27 mouse cellular contexts compared by ENCODE assay signal in the genomic region with DNA sequence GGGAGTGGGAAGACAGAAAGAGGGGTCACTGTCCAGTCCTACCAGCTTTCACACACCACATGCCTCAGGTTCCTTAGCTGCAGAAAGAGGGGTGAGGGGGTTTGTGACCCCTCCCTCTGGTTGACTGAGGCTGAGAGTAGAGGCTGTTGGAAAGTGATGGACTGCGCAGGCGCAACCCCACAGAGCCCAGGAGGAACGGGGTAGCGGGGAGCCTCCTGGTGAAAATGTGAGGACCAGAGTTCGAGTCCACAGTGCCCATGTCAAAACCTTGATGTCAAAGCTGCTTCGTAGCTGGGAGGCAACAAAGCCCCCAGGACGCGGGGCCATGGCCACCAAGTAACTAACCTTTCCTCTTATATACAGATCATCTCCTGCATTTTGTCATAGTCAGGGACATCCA. TPM values are rescaled to one million over a fixed set of nuclear protein-coding genes. Genes with fewer than 3 reads are reported as not detected.
DNase-seq lines count a peak whose midpoint lies in the region; ATAC-seq lines count a peak whose summit lies in the region.
"Had no signal": no experiment of that assay in that cellular context is flagged by ENCODE, and none has a peak within 500 bp of the region (broad histone marks: within the 10 kb centered on the region; RNA-seq: fewer than 3 reads in every experiment).

No protein-coding gene starts in this region.

- no peak overlapping the region for H3K9ac ChIP-seq in forebrain, embryonic 11.5 days (ENCODE audit: low read length)
- H3K9ac ChIP-seq in forebrain, embryonic 15.5 days (replicated peaks), result no peak overlapping the region
- H3K9ac ChIP-seq: embryonic facial prominence, embryonic 13.5 days; heart, embryonic 15.5 days; intestine, embryonic 15.5 days; limb, embryonic 12.5 days; liver, embryonic 12.5 days; midbrain, embryonic 13.5 days; neural tube, embryonic 13.5 days; stomach, embryonic 15.5 days had no signal

- no peak for ATAC-seq in forebrain, embryonic 11.5 days (replicated peaks; ENCODE audit: low FRiP score)
- ATAC-seq in forebrain, embryonic 15.5 days (replicated peaks), result no peak
- ATAC-seq: forebrain, embryonic 16.5 days; hindbrain, embryonic 16.5 days; intestine, embryonic 15.5 days; midbrain, embryonic 13.5 days had no signal

- no peaks in the 10 kb centered on the region for H3K4me1 ChIP-seq in forebrain, embryonic 11.5 days (replicated peaks; ENCODE audit: control insufficient read depth, insufficient read depth, low read length)
- H3K4me1 ChIP-seq in forebrain, embryonic 15.5 days, result no peaks in the 10 kb centered on the region
- H3K4me1 ChIP-seq: midbrain, embryonic 13.5 days; neural tube, embryonic 13.5 days had no signal

- 82% methylated on average over 8 of the region's 8 CpGs for WGBS in forebrain, embryonic 11.5 days
- 83% methylated on average over 8 of the region's 8 CpGs for WGBS in forebrain, embryonic 15.5 days

- peaks cover 65% of the 10 kb centered on the region for H3K27me3 ChIP-seq in forebrain, embryonic 11.5 days (ENCODE audit: control insufficient read depth, insufficient read depth, low read length)
- peaks cover 61% of the 10 kb centered on the region for H3K27me3 ChIP-seq in forebrain, embryonic 15.5 days

- no peak overlapping the region for H3K27ac ChIP-seq in forebrain, embryonic 11.5 days (ENCODE audit: low read depth, low read length)
- no peak overlapping the region for H3K27ac ChIP-seq in forebrain, embryonic 15.5 days (replicated peaks)
- H3K27ac ChIP-seq: embryonic facial prominence, embryonic 13.5 days; heart, embryonic 15.5 days; hindbrain, embryonic 10.5 days; intestine, embryonic 15.5 days; limb, embryonic 12.5 days; liver, embryonic 12.5 days; midbrain, embryonic 13.5 days; neural tube, embryonic 13.5 days; stomach, embryonic 15.5 days had no signal

- no peak overlapping the region for H3K4me3 ChIP-seq in forebrain, embryonic 11.5 days (ENCODE audit: low read depth, low read length)
- no peak overlapping the region for H3K4me3 ChIP-seq in forebrain, embryonic 15.5 days
- H3K4me3 ChIP-seq: embryonic facial prominence, embryonic 13.5 days; erythroblast, embryonic 14.5 days; heart, embryonic 15.5 days; hindbrain, embryonic 10.5 days; intestine, embryonic 15.5 days; limb, embryonic 12.5 days; liver, embryonic 12.5 days; midbrain, embryonic 13.5 days; neural tube, embryonic 13.5 days; stomach, embryonic 15.5 days had no signal

- no peaks in the 10 kb centered on the region for H3K9me3 ChIP-seq in forebrain, embryonic 11.5 days (ENCODE audit: control insufficient read depth, low read length)
- H3K9me3 ChIP-seq in forebrain, embryonic 15.5 days, result no peaks in the 10 kb centered on the region
- H3K9me3 ChIP-seq: embryonic facial prominence, embryonic 13.5 days; heart, embryonic 15.5 days; hindbrain, embryonic 10.5 days; intestine, embryonic 15.5 days; limb, embryonic 12.5 days; liver, embryonic 12.5 days; midbrain, embryonic 13.5 days; neural tube, embryonic 13.5 days; stomach, embryonic 15.5 days had no signal

- H3K4me2 ChIP-seq in forebrain, embryonic 11.5 days (ENCODE audit: low read depth, low read length, severe bottlenecking), result no peak overlapping the region
- no peak overlapping the region for H3K4me2 ChIP-seq in forebrain, embryonic 15.5 days (replicated peaks)
- H3K4me2 ChIP-seq: embryonic facial prominence, embryonic 13.5 days; heart, embryonic 15.5 days; intestine, embryonic 15.5 days; limb, embryonic 12.5 days; liver, embryonic 12.5 days; midbrain, embryonic 13.5 days; neural tube, embryonic 13.5 days; stomach, embryonic 15.5 days had no signal

- peak; percentile 50 for DNase-seq in forebrain, embryonic 11.5 days (ENCODE audit: low spot score)
- peak; percentile 6 to 16 for DNase-seq in layer of hippocampus, postnatal 10 days (ENCODE audit: low spot score in 2 of 2)
- no peak for DNase-seq in layer of hippocampus, adult 9-11 months
- peak; percentile 4 for DNase-seq in right cerebral cortex, adult 18-20 months
- no peak for DNase-seq in right cerebral cortex, postnatal 25 days
- DNase-seq in right cerebral cortex, postnatal 4 days, result peak; percentile 4
- DNase-seq in heart, postnatal 25 days (ENCODE audit: low spot score), result no peak
- DNase-seq: adrenal gland, postnatal 10 days; cerebellum, adult 18-20 months; embryo, embryonic 11 days; kidney, adult 9 months; kidney, postnatal 14 days; lung, adult 18-20 months; lung, postnatal 10 days had no signal

- intact Hi-C loops in heart, postnatal 25 days (cut with DNase I), result no loop called here

- no peaks in the 10 kb centered on the region for H3K36me3 ChIP-seq in forebrain, embryonic 11.5 days (ENCODE audit: control insufficient read depth, insufficient read depth, low read length)
- no peaks in the 10 kb centered on the region; the same call in 1 of the 2 replicates for H3K36me3 ChIP-seq in forebrain, embryonic 15.5 days
- H3K36me3 ChIP-seq: embryonic facial prominence, embryonic 13.5 days; heart, embryonic 15.5 days; hindbrain, embryonic 10.5 days; intestine, embryonic 15.5 days; limb, embryonic 12.5 days; liver, embryonic 12.5 days; stomach, embryonic 15.5 days had no signal

RNA-seq across cellular contexts. Expression of a gene that starts 2.2 kb away (rescaled TPM):
- 10.5 and 10.8 TPM in 2 replicates for polyA plus RNA-seq in forebrain, embryonic 11.5 days (2014; fragmentation: Nextera tagmentation; extraction: Ambion mirVana)
- polyA plus RNA-seq in forebrain, embryonic 15.5 days (2015; fragmentation: Nextera tagmentation; extraction: Ambion mirVana), result 24.2 and 29.4 TPM in 2 replicates
- total RNA-seq in layer of hippocampus, postnatal 10 days (2021), result 10 to 100 TPM; 51.2 to 55.8 TPM
- 100 to 1,000 TPM; 110 to 130 TPM for total RNA-seq in heart, postnatal 25 days (2021)

RNA-seq across cellular contexts. Expression of a gene that starts 24.9 kb away (rescaled TPM):
- 9.7 and 19.6 TPM in 2 replicates for polyA plus RNA-seq in forebrain, embryonic 11.5 days (2014; fragmentation: Nextera tagmentation; extraction: Ambion mirVana)
- polyA plus RNA-seq in forebrain, embryonic 15.5 days (2015; fragmentation: Nextera tagmentation; extraction: Ambion mirVana), result 76.1 and 78.5 TPM in 2 replicates
- total RNA-seq in layer of hippocampus, postnatal 10 days (2021), result 100 to 1,000 TPM; 259 to 261 TPM
- total RNA-seq in heart, postnatal 25 days (2021), result under 1 TPM; 0.17 to 0.47 TPM
- polyA plus RNA-seq: erythroblast, embryonic 14.5 days had no signal

RNA-seq across cellular contexts. Expression of a gene that starts 38.6 kb away (rescaled TPM):
- 71.8 and 72.3 TPM in 2 replicates for polyA plus RNA-seq in forebrain, embryonic 11.5 days (2014; fragmentation: Nextera tagmentation; extraction: Ambion mirVana)
- polyA plus RNA-seq in forebrain, embryonic 15.5 days (2015; fragmentation: Nextera tagmentation; extraction: Ambion mirVana), result 60.3 and 65.0 TPM in 2 replicates
- total RNA-seq in layer of hippocampus, postnatal 10 days (2021), result 100 to 1,000 TPM in 1 of 2 experiments, 10 to 100 TPM in 1; 89.3 to 116 TPM
- 10 to 100 TPM; 65.3 to 65.6 TPM for total RNA-seq in heart, postnatal 25 days (2021)

RNA-seq across cellular contexts. Expression of a gene that starts 42.3 kb away (rescaled TPM):
- 0.36 and 0.68 TPM in 2 replicates for polyA plus RNA-seq in forebrain, embryonic 11.5 days (2014; fragmentation: Nextera tagmentation; extraction: Ambion mirVana)
- 0.69 and 0.73 TPM in 2 replicates for polyA plus RNA-seq in forebrain, embryonic 15.5 days (2015; fragmentation: Nextera tagmentation; extraction: Ambion mirVana)
- under 1 TPM in 1 of 2 experiments, not detected in 1; 0.30 TPM for total RNA-seq in layer of hippocampus, postnatal 10 days (2021)
- 1 to 10 TPM; 1.0 to 1.1 TPM for total RNA-seq in heart, postnatal 25 days (2021)

Comparison
In these comparisons a context has a peak if more than half of its experiments do, and no peak if none do; other contexts are left out.
1. DNase-seq: peak in forebrain, embryonic 11.5 days (single experiment), layer of hippocampus, postnatal 10 days (2 of 2), right cerebral cortex, adult 18-20 months (single experiment) and right cerebral cortex, postnatal 4 days (single experiment); none in layer of hippocampus, adult 9-11 months (single experiment), right cerebral cortex, postnatal 25 days (single experiment) and heart, postnatal 25 days (single experiment).
2. RNA of a gene that starts 24.9 kb away (total RNA-seq): 259 to 261 TPM in layer of hippocampus, postnatal 10 days; 0.17 to 0.47 TPM in heart, postnatal 25 days; every median in the first group is over 100 times any median in the second.